Mouse (Mus musculus): Measurements from ENCODE around the gene Ppp3ca. TPM values are rescaled to one million over a fixed set of nuclear protein-coding genes. Genes with fewer than 3 reads are reported as not detected.

The Ppp3ca gene
- total and polyA plus RNA-seq, 2 experiments from 2014 or later = 159 to 184 TPM

GRCm38 (mm10) chr3:136948142-136948541 lies 278.2 kb downstream of the Ppp3ca start:
- H3K4me3 ChIP-seq (ENCODE audit: low read depth, low read length) = no peak overlapping the region
- no peak overlapping the region for H3K9ac ChIP-seq (replicated peaks; ENCODE audit: low read length, poor library complexity, severe bottlenecking)
- no peak for TF ChIP-seq CTCF (IDR thresholded peaks at IDR 0.05)
- H3K9me3 ChIP-seq (ENCODE audit: low read length) = no peaks in the 10 kb centered on the region
- H3K27ac ChIP-seq (ENCODE audit: low read depth, low read length) = no peak overlapping the region
- DNase-seq (ENCODE audit: low spot score) (no peak), ATAC-seq (ENCODE audit: low FRiP score) (no peak)
- H3K4me1 ChIP-seq (ENCODE audit: insufficient read depth, low read length) = no peaks in the 10 kb centered on the region
- H3K36me3 ChIP-seq (ENCODE audit: insufficient read depth, low read length) = no peaks in the 10 kb centered on the region
- no peaks in the 10 kb centered on the region for H3K27me3 ChIP-seq (ENCODE audit: insufficient read depth, low read length)
- WGBS = 92% methylated on average over 4 of the region's 4 CpGs
- no peak overlapping the region for H3K4me2 ChIP-seq (ENCODE audit: low read depth, low read length, poor library complexity, severe bottlenecking)

- no peaks in the 10 kb centered on the region for H3K4me1 ChIP-seq (ENCODE audit: insufficient read depth, low read length)
- H3K9ac ChIP-seq (replicated peaks; ENCODE audit: low read length, poor library complexity, severe bottlenecking) = no peak overlapping the region
- no peaks in the 10 kb centered on the region for H3K27me3 ChIP-seq (ENCODE audit: insufficient read depth, low read length)
- ATAC-seq (ENCODE audit: low FRiP score) (no peak), DNase-seq (ENCODE audit: low spot score) (no peak)
- H3K4me2 ChIP-seq (ENCODE audit: low read depth, low read length, poor library complexity, severe bottlenecking) = no peak overlapping the region
- H3K36me3 ChIP-seq (ENCODE audit: insufficient read depth, low read length) = no peaks in the 10 kb centered on the region
- no peaks in the 10 kb centered on the region for H3K9me3 ChIP-seq (ENCODE audit: low read length)
- H3K27ac ChIP-seq (ENCODE audit: low read depth, low read length) = no peak overlapping the region
- no peak for TF ChIP-seq CTCF (IDR thresholded peaks at IDR 0.05)
- H3K4me3 ChIP-seq (ENCODE audit: low read depth, low read length) = no peak overlapping the region
- WGBS = 89% methylated on average over 1 of the region's 1 CpGs
Measured at GRCm38 (mm10) chr3:136951792-136952191, 281.9 kb downstream of the Ppp3ca start.

GRCm38 (mm10) chr3:136952822-136953221 lies 282.9 kb downstream of the Ppp3ca start:
- no peak overlapping the region for H3K27ac ChIP-seq (ENCODE audit: low read depth, low read length)
- WGBS = 80% methylated on average over 1 of the region's 1 CpGs
- no peak for TF ChIP-seq CTCF (IDR thresholded peaks at IDR 0.05)
- H3K4me1 ChIP-seq (ENCODE audit: insufficient read depth, low read length) = no peaks in the 10 kb centered on the region
- no peak overlapping the region for H3K9ac ChIP-seq (replicated peaks; ENCODE audit: low read length, poor library complexity, severe bottlenecking)
- H3K36me3 ChIP-seq (ENCODE audit: insufficient read depth, low read length) = no peaks in the 10 kb centered on the region
- H3K4me3 ChIP-seq (ENCODE audit: low read depth, low read length) = no peak overlapping the region
- no peak overlapping the region for H3K4me2 ChIP-seq (ENCODE audit: low read depth, low read length, poor library complexity, severe bottlenecking)
- DNase-seq (ENCODE audit: low spot score) = no peak
- no peaks in the 10 kb centered on the region for H3K9me3 ChIP-seq (ENCODE audit: low read length)
- no peak for ATAC-seq (ENCODE audit: low FRiP score)
- no peaks in the 10 kb centered on the region for H3K27me3 ChIP-seq (ENCODE audit: insufficient read depth, low read length)

- no peak overlapping the region for H3K4me2 ChIP-seq (ENCODE audit: low read depth, low read length, poor library complexity, severe bottlenecking)
Measured at GRCm38 (mm10) chr3:136955043-136955442, 285.1 kb downstream of the Ppp3ca start.

GRCm38 (mm10) chr3:136960314-136960713 lies 290.4 kb downstream of the Ppp3ca start:
- H3K9ac ChIP-seq (replicated peaks; ENCODE audit: low read length, poor library complexity, severe bottlenecking) = no peak overlapping the region
- 87% methylated on average over 3 of the region's 3 CpGs for WGBS

More at GRCm38 (mm10) chr3:136955043-136955442, 285.1 kb downstream of the Ppp3ca start:
- H3K4me3 ChIP-seq (ENCODE audit: low read depth, low read length) = no peak overlapping the region
- no peak for TF ChIP-seq CTCF (IDR thresholded peaks at IDR 0.05)
- no peaks in the 10 kb centered on the region for H3K27me3 ChIP-seq (ENCODE audit: insufficient read depth, low read length)
- H3K4me1 ChIP-seq (ENCODE audit: insufficient read depth, low read length) = no peaks in the 10 kb centered on the region
- ATAC-seq (ENCODE audit: low FRiP score) = no peak
- no peak overlapping the region for H3K27ac ChIP-seq (ENCODE audit: low read depth, low read length)
- DNase-seq (ENCODE audit: low spot score) = no peak
- WGBS = 89% methylated on average over 2 of the region's 2 CpGs
- H3K9me3 ChIP-seq (ENCODE audit: low read length) = no peaks in the 10 kb centered on the region
- H3K9ac ChIP-seq (replicated peaks; ENCODE audit: low read length, poor library complexity, severe bottlenecking) = no peak overlapping the region
- no peaks in the 10 kb centered on the region for H3K36me3 ChIP-seq (ENCODE audit: insufficient read depth, low read length)

GRCm38 (mm10) chr3:136966786-136967185 lies 296.9 kb downstream of the Ppp3ca start:
- Histone ChIP-seq H3K27ac (ENCODE audit: low read depth, low read length) (no peak overlapping the region), H3K27me3 (ENCODE audit: insufficient read depth, low read length) (no peaks in the 10 kb centered on the region), H3K9me3 (ENCODE audit: low read length) (no peaks in the 10 kb centered on the region), H3K36me3 (ENCODE audit: insufficient read depth, low read length) (no peaks in the 10 kb centered on the region), H3K9ac (replicated peaks; ENCODE audit: low read length, poor library complexity, severe bottlenecking) (no peak overlapping the region), H3K4me3 (ENCODE audit: low read depth, low read length) (no peak overlapping the region), H3K4me1 (ENCODE audit: insufficient read depth, low read length) (no peaks in the 10 kb centered on the region), H3K4me2 (ENCODE audit: low read depth, low read length, poor library complexity, severe bottlenecking) (no peak overlapping the region)
- DNase-seq (ENCODE audit: low spot score) = no peak
- no peak for ATAC-seq (ENCODE audit: low FRiP score)
- no peak for TF ChIP-seq CTCF (IDR thresholded peaks at IDR 0.05)
- 93% methylated on average over 5 of the region's 5 CpGs for WGBS

More at GRCm38 (mm10) chr3:136960314-136960713, 290.4 kb downstream of the Ppp3ca start:
- TF ChIP-seq CTCF (IDR thresholded peaks at IDR 0.05) = no peak
- H3K27ac ChIP-seq (ENCODE audit: low read depth, low read length) = no peak overlapping the region
- H3K4me3 ChIP-seq (ENCODE audit: low read depth, low read length) = no peak overlapping the region
- no peaks in the 10 kb centered on the region for H3K36me3 ChIP-seq (ENCODE audit: insufficient read depth, low read length)
- H3K27me3 ChIP-seq (ENCODE audit: insufficient read depth, low read length) = no peaks in the 10 kb centered on the region
- H3K4me2 ChIP-seq (ENCODE audit: low read depth, low read length, poor library complexity, severe bottlenecking) = no peak overlapping the region
- no peaks in the 10 kb centered on the region for H3K9me3 ChIP-seq (ENCODE audit: low read length)
- ATAC-seq (ENCODE audit: low FRiP score) (no peak), DNase-seq (ENCODE audit: low spot score) (no peak)
- no peaks in the 10 kb centered on the region for H3K4me1 ChIP-seq (ENCODE audit: insufficient read depth, low read length)

All from midbrain, postnatal 0 days (tissue).